Mouse (Mus musculus) liver, adult 2 months (tissue): ENCODE results near the gene G0s2. TPM values are rescaled to one million over a fixed set of nuclear protein-coding genes. Genes with fewer than 3 reads are reported as not detected.

Experiments used
- DNase-seq: peaks from one replicate; pipeline ENCODE4 v3.0.0-alpha.2; 2011; ENCODE audit warnings: low read depth, low spot score; ENCODE audit errors: extremely low read depth
- H3K27ac ChIP-seq: fragments of 200-500 bp; replicated peaks from 2 replicates; pipeline ENCODE4 v1.5.1; 2012; ENCODE audit warnings: low read depth, mild to moderate bottlenecking, control low read depth, inconsistent platforms, low read length; ENCODE audit not compliant: insufficient read depth
- H3K27me3 ChIP-seq: fragments of 200-500 bp; 2 replicates; pipeline ENCODE4 v1.6.1; 2012; ENCODE audit warnings: mild to moderate bottlenecking, moderate library complexity, low read length, inconsistent platforms; ENCODE audit not compliant: control insufficient read depth, insufficient read depth
- H3K36me3 ChIP-seq: fragments of 200-500 bp; 2 replicates; pipeline ENCODE4 v1.6.1; 2012; ENCODE audit warnings: low read length, inconsistent platforms; ENCODE audit not compliant: control insufficient read depth, insufficient read depth
- H3K4me1 ChIP-seq: fragments of 200-500 bp; 2 replicates; pipeline ENCODE4 v1.6.1; 2011; ENCODE audit warnings: low read length; ENCODE audit not compliant: control insufficient read depth, insufficient read depth
- H3K4me3 ChIP-seq: fragments of 200-500 bp; 2 replicates; pipeline ENCODE4 v1.5.1; 2011; ENCODE audit warnings: low read depth, mild to moderate bottlenecking, control low read depth, low read length, moderate library complexity; ENCODE audit not compliant: insufficient read depth
- H3K79me2 ChIP-seq: fragments of 200-500 bp; 2 replicates; pipeline ENCODE4 v1.6.1; 2012; ENCODE audit warnings: inconsistent platforms, mild to moderate bottlenecking, low read length, moderate library complexity; ENCODE audit not compliant: control insufficient read depth, insufficient read depth
- H3K9ac ChIP-seq: fragments of 200-500 bp; 2 replicates; pipeline ENCODE4 v1.6.1; 2012; ENCODE audit warnings: low read depth, mild to moderate bottlenecking, control low read depth, inconsistent platforms, low read length
- CTCF ChIP-seq: fragments of 200-500 bp; IDR thresholded peaks from 2 replicates; pipeline ENCODE4 v1.5.1; 2011; ENCODE audit warnings: low read depth, low read length, control low read depth
- POLR2A ChIP-seq: fragments of 200-500 bp; IDR thresholded peaks from 2 replicates; pipeline ENCODE4 v1.6.1; 2011; ENCODE audit warnings: low read length, control low read depth; ENCODE audit not compliant: insufficient read depth; ENCODE audit errors: extremely low read depth
- WGBS: fragments of 180-500 bp; shearing (Covaris S2); methylation state at CpG from one replicate; pipeline ENCODE4 v1.1.7; 2018; 5-methylcytosine and 5-hydroxymethylcytosine counted together
- polyA plus RNA-seq: library from polyadenylated mRNA; depleted of rRNA; stranded (reverse); fragments of >200 nt; gene quantifications from 2 replicates; pipeline ENCODE4 v1.2.3, GENCODE M21; 2012
- total RNA-seq: library from RNA; depleted of rRNA; stranded (reverse); fragments of >200 nt; gene quantifications from 2 replicates; pipeline ENCODE4 v1.2.3, GENCODE M21; 2014

Gene G0s2
- total and polyA plus RNA-seq, 2 experiments: 106 to 179 TPM

- TF ChIP-seq CTCF: no peak
- TF ChIP-seq POLR2A: no peak
- H3K4me1 ChIP-seq: peaks cover 28% of the 10 kb centered on the region
- H3K4me3 ChIP-seq: no peak overlapping the region
- H3K27me3 ChIP-seq: no peaks in the 10 kb centered on the region
- H3K79me2 ChIP-seq: no peaks in the 10 kb centered on the region
- 31% methylated on average over 5 of the region's 5 CpGs for WGBS
- H3K27ac ChIP-seq: peak overlapping the region; percentile 37
- H3K36me3 ChIP-seq: no peaks in the 10 kb centered on the region
- DNase-seq: peak; percentile 98
- H3K9ac ChIP-seq: no peak overlapping the region
These were observed 42.8 kb upstream of the G0s2 start for GRCm38 (mm10) chr1:193315705-193316357.

GRCm38 (mm10) chr1:193311596-193311995 is 38.6 kb upstream of the G0s2 start:
- 0 out of 2 replicates have a peak overlapping the region, but pooled peaks have one; percentile 0 for H3K9ac ChIP-seq
- DNase-seq: peak; percentile 95
- no peaks in the 10 kb centered on the region for H3K79me2 ChIP-seq
- H3K27me3 ChIP-seq: no peaks in the 10 kb centered on the region
- H3K27ac ChIP-seq: peak overlapping the region; percentile 77
- H3K36me3 ChIP-seq: no peaks in the 10 kb centered on the region
- WGBS: 6% methylated on average over 1 of the region's 1 CpGs
- H3K4me3 ChIP-seq: no peak overlapping the region
- TF ChIP-seq CTCF (no peak), POLR2A (0 out of 2 replicates have a peak, but pooled peaks have one; percentile 19)
- H3K4me1 ChIP-seq: peaks cover 36% of the 10 kb centered on the region

- Histone ChIP-seq H3K4me3 (no peak overlapping the region), H3K79me2 (no peaks in the 10 kb centered on the region), H3K27ac (peak overlapping the region; percentile 77), H3K27me3 (no peaks in the 10 kb centered on the region), H3K36me3 (no peaks in the 10 kb centered on the region), H3K4me1 (peaks cover 34% of the 10 kb centered on the region), H3K9ac (peak overlapping the region; percentile 35; the same call in 1 of the 2 replicates)
- peak; percentile 83 for DNase-seq
- WGBS: 27% methylated on average over 3 of the region's 3 CpGs
- no peak for TF ChIP-seq CTCF
- no peak for TF ChIP-seq POLR2A
These were observed 37.6 kb upstream of the G0s2 start for GRCm38 (mm10) chr1:193310519-193311085.

- WGBS: 69% methylated on average over 1 of the region's 1 CpGs
- peaks cover 29% of the 10 kb centered on the region for H3K4me1 ChIP-seq
- H3K36me3 ChIP-seq: no peaks in the 10 kb centered on the region
- DNase-seq: no peak
- peak overlapping the region; percentile 48 for H3K27ac ChIP-seq
- H3K4me3 ChIP-seq: no peak overlapping the region
- H3K79me2 ChIP-seq: no peaks in the 10 kb centered on the region
- no peak overlapping the region for H3K9ac ChIP-seq
- no peak for TF ChIP-seq POLR2A
- TF ChIP-seq CTCF: no peak
- H3K27me3 ChIP-seq: no peaks in the 10 kb centered on the region
These were observed 36.9 kb upstream of the G0s2 start for GRCm38 (mm10) chr1:193309785-193310518.

- no peaks in the 10 kb centered on the region for H3K36me3 ChIP-seq
- DNase-seq: peak; percentile 80
- H3K9ac ChIP-seq: no peak overlapping the region
- no peaks in the 10 kb centered on the region for H3K27me3 ChIP-seq
- WGBS: 23% methylated on average over 2 of the region's 2 CpGs
- no peak overlapping the region for H3K27ac ChIP-seq
- TF ChIP-seq POLR2A (no peak), CTCF (no peak)
- no peak overlapping the region for H3K4me3 ChIP-seq
- no peaks in the 10 kb centered on the region for H3K79me2 ChIP-seq
- H3K4me1 ChIP-seq: peaks cover 18% of the 10 kb centered on the region
These were observed 33.8 kb upstream of the G0s2 start for GRCm38 (mm10) chr1:193306832-193307231.

- Histone ChIP-seq H3K27me3 (no peaks in the 10 kb centered on the region), H3K9ac (no peak overlapping the region), H3K4me3 (no peak overlapping the region), H3K79me2 (no peaks in the 10 kb centered on the region), H3K4me1 (peaks cover 8% of the 10 kb centered on the region), H3K36me3 (no peaks in the 10 kb centered on the region), H3K27ac (no peak overlapping the region)
- no peak for DNase-seq
- TF ChIP-seq POLR2A (no peak), CTCF (no peak)
- WGBS: 86% methylated on average over 7 of the region's 7 CpGs
These were observed 32.4 kb upstream of the G0s2 start for GRCm38 (mm10) chr1:193305386-193305785.
